Mouse (Mus musculus) cerebral cortex, adult 2 months (tissue): Measurements from ENCODE around the gene Exoc6b.

Experiments
- WGBS: fragments of 180-500 bp; shearing (Covaris S2); methylation state at CpG from one replicate; pipeline ENCODE4 v1.1.7; 2018; 5-methylcytosine and 5-hydroxymethylcytosine counted together

The Exoc6b gene

DNA sequence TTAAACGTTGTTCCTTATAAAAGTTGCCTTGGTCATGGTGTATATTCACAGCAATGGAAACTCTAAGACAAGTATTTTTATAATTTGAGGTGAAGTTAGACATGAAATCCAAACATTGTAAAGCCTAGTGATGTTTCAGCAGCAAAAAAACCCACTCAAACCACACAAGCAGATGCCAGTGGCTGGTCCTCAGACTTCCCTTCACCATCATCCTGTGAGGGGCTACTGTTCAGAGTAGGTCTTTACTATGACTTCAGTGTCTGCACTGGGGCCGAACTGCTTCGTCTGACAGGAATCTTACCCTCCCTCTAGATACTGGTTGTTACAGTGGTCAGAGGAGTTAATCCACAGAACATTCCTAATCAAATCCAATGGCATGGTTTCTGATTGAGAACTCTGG, 455.8 kb downstream of the Exoc6b start:
- 89% methylated on average over 3 of the region's 3 CpGs for WGBS

DNA sequence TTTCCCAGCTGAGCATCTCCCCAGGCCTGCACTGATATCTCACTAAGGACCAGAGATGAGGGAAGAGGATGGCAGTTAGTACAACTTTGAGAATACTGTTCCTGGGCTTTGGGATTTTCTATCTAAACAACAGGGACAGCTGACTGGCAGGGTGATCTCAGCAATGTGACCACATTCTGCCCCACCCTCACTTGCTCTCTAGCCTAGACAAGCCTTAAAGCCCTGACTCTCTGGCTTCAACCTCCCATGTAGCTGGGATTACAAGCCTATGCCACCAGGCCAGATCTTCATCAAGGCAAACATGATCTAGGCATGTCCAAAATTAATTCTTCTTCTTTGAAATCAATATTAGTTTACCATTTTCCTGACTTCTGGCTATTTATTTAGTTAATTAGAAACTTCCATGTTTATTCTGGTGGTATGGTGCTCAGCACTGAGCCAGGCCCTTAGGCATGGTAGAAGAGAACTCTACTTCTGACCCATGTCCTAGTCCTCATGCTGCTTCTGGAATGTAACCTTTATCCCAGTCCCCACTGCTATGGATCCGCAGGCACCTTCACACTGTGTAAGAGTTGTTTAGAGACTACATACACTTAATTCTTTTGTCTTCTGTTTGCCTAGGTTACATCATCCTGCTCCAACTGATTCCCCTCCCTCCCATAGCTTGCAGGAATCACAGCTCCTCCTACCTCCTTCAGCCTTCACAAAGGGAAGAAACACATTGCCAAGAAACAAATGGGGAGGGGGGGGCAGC, 468.0 kb downstream of the Exoc6b start:
- WGBS, result 61% methylated on average over 1 of the region's 1 CpGs

DNA sequence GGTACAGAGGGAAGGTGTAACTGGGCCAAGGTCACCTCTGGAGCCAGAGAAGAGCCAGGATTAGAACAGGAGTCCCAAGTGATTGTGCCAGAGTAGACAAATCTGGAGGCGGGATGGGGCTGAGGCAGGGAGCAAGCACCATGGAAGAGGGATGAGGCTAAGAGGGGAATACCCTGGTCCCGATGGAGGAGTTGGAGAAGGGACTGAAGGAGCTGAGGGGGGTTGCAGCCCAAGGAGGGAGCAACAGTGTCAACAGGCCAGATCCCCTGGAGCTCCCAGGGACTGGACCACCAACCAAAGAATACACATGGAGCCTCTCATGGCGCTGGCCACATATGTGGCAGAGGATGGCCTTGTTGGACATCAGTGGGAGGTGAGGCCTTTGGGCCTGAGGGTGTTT, 470.0 kb downstream of the Exoc6b start:
- WGBS, result 88% methylated on average over 3 of the region's 3 CpGs

DNA sequence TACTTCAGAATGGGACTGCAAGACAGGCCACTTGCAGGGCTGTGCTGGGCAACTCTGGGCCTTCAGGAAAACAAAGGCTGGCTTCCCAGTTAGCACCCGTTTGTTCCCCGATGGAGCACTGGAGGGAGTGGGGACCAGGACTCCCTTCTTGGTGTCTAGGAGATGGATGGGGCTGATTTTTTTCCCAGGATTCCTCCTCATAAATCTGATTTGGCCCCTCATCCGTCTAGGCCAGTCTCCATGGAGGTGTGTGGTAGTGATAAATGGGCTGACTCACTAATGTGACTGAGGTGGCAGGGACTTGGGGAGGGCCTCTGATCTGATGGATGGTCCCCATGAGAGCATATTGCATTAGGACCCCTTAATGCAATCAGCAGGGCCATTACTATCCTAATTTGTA, 470.6 kb downstream of the Exoc6b start:
- WGBS, result 97% methylated on average over 3 of the region's 3 CpGs

DNA sequence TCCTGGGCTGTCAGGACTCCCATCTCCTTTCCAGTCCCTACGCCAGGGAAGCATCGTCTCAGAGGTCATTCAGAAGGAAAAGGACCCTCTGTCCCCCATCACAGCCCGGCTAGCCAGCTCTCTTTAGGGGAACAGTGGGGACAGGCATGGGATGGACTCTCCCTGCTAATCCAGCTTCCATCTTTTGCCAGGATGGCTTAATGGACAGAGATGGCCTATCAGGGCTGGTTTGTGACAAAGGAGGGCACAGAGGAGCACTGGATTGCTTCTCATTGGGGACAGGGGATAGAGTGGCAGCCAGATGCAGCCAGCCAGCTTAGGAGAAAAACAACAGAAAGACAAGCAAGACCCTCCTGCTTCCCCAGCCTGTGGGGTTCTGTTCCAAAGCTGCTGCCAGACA, 474.7 kb downstream of the Exoc6b start:
- WGBS, result 83% methylated on average over 3 of the region's 3 CpGs

DNA sequence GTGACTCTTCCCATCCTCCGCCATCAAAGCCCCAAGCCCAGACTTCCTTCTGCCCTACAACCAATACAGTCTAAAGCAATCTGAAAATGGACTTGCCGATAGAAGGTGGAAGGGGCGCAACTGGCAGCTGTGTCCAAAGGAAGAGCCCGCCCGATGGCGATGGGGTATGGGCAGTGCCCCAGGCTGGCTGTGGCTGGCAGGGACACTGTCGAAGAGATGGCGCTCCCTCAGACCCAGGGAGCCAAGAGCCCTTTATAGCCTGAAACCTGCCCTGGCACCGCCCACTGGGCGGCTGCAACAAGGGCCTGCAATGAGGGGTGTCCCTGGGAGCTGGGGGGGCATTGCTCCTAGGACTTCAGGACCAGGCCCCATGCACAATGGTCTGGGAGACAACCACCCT, 475.6 kb downstream of the Exoc6b start, which contains the start of gene Cyp26b1:
Gene Cyp26b1, minus strand, starts transcription at position 216 of the 400 bp plus-strand sequence.
- WGBS, result 86% methylated on average over 10 of the region's 10 CpGs

DNA sequence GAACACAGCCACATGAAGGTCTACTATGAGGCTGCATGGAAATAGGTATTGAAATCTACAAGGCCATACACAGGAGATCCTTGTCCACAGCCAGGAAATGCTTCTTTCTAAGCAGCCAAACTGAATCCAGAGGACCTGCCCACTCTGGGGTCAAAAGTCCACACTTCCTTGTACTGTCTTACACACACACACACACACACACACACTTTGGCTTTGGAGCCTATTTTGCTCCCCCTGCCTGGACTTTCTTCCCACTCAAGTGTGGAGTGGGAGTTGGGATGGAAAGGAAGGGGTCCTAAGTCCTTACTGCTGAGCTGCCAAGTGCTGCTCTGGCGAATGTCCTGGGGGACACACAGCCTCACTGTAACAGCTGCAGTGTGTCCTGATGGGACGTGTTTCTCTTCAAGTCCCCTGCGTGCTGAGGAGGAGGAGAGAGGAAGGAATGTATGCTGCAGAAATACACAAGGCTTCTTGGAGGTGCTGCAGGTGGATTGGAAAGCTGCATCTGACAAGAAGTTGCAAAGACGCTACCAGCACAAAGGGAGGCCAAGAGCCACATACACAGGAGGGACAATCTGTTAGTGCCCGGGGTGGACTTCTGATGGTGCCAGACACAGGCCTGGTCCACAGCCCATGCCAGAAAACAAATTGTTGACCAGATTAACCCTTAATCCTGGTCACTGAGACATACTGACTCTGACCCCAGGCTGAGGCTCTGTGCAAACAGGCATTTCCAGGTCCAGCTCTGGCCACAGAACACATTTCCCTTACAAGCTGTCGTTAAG, 478.2 kb downstream of the Exoc6b start:
- WGBS, result 72% methylated on average over 6 of the region's 6 CpGs

DNA sequence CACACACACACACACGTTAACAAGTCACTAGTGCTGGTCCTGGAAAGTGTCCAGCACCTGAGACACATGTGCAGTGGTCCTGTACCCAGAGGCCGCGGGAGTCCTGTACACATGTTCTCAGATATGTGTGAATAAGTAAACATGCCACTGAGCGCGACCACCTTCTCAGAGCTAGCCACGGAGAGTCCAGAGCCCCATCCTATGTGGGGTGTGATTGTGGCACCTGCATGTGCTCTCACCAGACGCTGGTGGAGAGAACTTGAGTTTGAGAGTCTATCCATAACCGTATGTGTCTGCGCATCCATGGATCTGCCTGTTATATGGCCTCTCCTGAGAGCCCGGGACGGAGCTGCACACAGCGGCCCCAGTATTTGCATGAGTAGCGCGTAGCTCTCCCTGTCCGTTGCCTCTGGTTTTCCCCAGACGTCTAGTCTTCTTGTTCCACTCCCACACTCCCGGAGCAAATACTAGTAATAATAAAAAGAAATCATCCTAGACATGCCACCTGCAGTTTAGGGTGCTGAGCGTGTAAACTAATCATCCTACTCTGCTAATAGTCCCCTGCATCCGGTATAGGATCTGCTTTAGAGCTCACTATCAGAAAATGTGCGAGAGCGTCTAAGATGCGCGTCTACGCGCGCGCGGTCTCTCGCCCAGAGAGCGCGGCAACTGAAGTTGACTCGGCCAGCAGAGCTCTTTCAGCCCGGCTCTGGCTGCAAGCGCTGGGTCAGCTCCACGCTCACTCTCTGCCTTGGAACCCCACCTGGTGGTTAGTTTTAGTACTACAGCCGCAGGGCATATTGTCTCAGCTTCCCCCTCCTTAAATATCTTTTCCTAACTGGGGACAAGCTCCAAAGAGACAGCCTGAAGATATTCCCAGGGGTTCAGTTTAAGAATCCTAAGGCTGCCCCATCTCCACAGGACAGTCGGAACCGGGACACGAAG, 479.3 kb downstream of the Exoc6b start:
- 3% methylated on average over 39 of the region's 39 CpGs for WGBS

DNA sequence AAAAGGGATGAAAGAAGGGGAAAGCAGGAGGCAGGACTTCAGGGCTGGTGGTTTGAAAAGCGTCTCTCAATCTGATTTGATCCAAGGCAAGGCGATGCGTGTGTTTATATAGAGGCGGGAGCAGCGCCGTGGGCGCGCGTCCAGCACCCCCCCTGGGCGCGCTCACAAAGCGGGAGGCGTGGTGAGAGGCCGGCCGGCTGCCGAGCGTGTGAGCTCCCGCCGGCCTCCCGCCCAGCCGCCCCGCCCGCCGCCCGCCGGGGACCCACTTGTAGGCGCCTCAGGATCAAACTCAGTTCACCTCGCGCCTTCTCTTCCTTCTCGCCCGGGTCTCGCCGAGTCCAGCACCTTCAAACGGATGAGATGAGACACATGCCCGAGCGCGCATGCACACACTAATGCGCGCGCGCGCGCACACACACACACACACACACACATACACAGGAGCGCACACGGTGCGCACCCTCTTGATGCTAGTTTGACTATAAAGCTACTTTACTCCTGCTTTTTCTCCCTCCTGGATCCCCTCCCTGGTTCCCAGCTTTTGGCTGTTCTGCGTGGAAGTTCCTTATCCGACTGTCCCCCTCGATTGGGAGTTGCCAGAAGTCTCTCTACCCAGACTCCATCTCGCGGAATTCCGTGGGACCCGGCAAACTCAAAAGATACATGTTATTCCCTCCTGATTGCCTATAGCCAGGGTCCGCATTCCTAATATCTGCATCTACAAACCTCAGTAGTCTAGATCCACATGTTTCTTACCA, 480.2 kb downstream of the Exoc6b start:
- WGBS, result 1% methylated on average over 54 of the region's 54 CpGs

DNA sequence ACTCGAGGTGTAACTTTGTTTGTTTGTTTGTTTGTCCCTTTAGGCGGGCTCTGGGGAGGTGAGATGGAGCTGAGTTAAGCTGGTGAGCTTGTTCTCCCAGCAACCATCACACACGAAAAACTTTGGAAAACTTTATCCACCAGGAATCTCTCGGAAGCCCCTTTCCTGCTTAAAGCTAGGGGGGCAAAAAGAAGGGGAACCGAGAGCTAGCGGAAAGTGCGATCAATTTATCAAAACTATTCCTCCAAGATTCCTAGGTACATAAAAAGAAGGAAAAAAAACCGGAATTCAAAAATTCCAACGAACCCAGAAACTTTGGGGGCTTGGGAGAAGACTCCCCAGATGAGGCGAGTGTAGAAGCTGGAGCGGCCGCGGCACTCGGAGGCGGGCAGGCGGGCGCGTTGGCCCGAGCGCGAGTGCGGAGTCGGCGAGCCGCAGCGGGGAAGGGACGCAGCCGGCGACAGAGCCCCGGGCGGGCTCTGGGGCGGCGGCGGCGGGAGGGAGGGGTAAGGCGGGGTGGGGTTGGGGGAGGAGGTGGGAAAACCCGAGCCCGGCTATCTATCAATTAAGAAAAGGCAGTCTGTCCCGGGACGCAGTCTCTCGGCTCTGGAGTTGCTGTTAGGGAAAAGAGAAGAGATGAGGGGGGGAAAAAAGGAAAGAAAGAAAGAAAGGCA, 481.0 kb downstream of the Exoc6b start:
- WGBS, result under 1% methylated on average over 41 of the region's 41 CpGs

DNA sequence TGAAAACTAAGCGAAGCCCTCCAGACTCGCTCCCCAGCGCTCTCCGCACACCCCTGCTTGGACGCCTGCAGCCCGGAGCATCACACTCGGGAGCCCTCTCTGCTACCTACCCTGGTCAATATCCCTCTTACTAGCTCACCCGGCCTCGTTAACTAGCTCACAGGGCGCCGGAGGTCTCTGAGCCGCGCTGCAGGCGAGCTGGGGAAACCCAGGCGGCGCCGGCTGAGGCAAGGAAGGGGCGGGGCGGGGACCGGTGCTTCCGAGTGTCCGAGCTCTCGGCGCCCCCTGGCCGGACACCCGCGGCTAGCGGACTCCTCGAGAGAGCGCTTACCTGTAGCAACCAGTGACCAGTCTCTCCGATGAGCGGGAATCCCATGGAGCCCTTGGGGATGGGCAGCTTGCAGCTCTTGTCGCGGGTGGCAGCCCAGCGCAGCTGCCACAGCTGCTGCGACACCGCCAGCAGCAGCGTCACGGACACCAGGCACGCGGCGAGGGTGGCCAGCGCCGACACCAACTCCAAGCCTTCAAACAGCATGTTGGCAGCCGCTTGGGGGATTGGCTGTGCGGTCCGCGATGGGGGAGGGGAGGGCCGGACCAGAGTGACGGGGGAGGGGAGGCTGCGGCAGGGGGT, 481.7 kb downstream of the Exoc6b start:
- WGBS, result under 1% methylated on average over 51 of the region's 51 CpGs

DNA sequence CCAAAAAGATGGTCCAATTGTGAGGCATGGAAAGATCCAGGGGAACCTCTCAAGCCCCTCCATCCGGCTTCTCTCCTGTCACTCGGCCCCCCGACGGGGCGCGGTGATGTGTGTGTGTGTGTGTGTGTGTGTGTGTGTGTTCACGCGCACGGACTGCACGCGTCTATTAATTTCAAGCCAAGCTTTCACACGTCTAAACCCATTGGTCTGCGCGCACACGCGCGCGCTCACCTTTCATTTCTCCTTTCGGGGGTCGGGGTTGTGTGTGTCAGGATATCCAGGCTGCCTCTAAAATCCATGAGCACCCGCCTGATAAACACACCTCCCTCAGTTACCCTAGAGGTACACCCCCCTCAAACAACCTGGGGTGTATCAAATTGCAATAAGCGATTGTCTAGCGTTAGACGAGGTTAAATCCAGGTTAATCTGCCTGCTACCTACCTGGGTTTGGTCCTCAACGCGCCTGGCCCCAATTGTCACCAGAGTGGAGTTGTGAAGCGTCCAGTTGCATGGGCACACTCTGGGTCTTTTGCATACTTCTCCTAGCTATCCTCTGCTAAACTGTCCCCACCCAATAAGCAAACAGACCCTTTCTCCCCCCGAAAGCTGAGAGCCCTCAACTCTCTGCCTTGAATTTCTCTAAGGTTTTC, 482.6 kb downstream of the Exoc6b start:
- WGBS, result 3% methylated on average over 28 of the region's 28 CpGs

DNA sequence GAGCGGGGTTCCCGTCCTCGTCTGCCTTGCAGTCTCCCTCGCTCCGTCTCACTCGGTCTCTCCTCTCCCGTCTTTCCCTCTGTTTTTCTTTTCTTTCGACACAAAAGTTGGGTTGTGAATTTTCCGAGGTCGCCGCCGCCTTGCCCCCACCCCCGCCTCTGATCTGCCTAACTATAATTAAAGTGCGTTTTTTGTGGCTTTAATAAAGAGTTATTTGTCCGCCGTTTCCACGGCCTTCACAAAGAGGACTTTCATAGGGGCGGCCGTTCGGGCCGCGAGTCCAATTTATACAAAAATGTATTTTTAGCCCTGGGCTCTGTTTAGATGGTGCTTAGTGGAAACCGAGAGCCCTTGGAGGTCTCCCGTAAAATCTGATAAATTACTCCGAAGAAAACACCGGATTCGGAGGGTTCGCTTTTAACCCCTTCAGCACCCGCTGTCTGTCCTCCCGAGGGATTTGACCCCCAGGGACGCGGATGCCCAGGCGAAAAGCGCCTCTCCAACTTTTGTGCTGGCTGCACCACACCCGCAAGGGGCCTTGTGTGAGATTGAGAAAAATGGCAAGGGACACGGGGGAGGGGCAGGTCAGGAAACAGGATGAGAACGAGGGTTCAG, 483.5 kb downstream of the Exoc6b start:
- WGBS, result 1% methylated on average over 37 of the region's 37 CpGs

DNA sequence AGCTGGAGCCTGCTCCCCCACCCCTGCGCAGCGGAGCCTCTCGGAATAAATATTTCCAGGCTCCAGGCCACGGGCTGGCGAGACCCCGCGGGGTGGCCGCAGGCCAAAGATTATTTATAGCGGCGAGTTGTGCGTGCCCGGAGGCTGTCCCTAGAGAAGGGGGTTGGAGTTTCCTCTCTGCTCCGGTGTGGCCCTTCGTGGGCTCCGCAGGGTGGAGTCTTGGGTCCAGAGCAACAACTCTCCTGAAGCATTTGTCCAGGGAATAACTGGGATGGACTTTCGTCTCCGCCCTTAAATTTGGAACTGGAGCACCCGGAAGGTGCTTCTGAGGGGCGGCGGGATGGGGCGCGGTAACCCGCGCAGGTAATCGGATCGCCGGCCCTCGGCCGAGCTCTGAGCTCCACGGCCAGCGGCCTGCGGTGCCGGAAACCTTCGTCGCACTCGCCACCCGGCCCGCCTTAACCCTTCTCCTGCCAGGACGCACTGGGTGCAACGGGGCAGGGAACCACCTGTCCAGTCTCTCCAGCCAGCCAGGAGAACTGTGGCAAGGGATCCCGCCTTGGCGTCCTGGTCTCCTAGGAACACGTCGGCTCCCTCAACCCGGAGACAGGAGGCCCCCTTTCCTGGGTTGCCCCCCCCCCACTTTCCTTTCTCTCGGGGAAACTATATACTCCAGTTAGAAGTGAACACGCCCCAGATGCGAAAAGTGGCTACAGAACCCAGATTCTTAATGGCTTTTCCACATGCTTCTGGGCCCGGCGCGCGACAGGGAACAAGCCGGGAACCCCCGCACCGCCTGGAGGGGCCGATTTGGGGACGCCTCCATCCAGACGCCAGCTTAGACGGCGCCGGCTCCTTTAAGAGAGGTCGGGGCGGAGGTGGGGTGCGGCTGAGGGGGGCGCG, 484.3 kb downstream of the Exoc6b start:
- WGBS, result 1% methylated on average over 66 of the region's 66 CpGs

DNA sequence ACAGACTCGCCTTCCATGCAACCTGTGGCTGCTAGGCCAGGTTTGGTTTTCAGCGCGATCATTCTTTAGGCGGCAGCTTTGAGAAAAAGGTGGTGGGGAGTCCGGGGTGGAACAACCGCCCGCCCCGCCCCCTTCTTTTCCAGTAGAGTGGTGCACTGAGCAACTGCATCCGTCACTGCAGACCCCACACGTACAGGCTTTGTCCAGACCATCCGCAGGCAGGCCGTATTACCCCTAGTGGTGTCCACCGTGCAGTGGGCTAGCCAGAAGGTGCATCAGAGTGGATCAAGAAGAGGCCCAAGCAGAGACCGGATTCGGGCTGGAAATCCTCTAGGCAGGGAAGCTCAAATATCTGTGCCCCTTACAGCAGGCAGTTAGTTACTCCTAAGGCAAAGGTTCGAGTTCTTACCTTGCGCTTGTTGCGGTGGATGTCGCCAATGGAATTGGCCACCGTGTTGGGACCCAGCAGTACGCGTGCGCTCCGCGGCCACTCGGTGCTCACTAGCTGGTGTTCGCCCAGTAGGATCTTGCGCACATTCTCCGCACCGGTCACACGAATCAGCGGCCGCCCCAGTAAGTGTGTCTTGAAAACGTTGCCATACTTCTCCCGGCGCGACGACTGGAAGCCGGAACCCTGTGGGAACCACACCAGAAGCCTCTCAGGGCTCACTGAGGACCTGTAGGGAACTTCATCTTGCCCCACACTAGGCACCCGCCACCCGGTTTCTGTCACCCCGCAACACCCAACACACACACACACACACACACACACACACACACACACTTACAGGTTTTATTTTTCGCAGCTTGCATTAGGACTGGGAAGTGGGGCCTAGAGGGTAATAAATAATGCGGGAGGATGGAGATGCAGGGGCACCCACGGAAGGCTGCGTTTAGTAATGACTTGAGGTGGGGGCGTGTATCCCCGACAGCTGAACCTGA, 485.2 kb downstream of the Exoc6b start:
- 3% methylated on average over 48 of the region's 48 CpGs for WGBS

DNA sequence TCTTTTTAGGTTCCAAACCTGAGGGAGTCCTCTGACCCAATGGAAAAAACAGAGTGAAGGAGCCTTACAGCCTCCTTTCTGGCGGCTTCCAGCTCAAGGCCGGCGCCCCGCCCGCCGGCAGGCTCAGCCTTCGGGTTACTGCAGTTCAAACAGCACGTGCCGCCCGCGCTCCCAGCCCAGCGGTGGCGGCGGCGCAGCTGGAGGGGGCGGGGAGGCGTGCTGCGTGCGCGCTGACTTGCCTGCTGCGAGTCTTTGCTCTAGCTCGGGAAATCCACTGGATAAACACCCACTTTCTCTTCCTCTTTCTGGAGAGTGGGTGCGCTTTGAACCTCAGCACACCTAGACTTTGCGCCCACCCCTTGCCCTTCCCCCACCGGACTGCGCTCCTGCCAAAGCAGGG, 485.9 kb downstream of the Exoc6b start:
- WGBS, result 1% methylated on average over 26 of the region's 26 CpGs

DNA sequence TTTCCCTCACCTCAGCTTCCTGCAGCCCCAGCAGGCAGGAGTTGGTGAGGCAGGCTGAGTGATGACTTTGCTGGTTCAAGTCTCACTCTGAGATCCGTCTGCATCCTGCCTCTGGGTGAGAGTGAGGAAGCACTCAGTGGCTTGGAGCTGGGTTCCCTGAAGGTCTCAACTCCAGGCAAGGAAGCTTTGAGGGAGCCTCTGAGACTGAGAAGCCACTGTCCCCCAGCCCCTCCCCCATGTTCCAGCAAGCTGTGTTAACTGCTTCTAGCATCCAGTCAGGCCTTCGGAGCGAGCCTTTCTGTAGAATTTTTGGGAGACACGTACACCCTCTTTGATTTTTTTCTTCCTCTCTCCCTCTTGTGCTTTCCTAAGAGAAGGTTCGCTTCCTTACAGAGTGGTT, 486.5 kb downstream of the Exoc6b start:
- 61% methylated on average over 5 of the region's 5 CpGs for WGBS
